Mouse (Mus musculus) forebrain, postnatal 0 days (tissue): Measurements from ENCODE around the gene Ina. TPM values are rescaled to one million over a fixed set of nuclear protein-coding genes. Genes with fewer than 3 reads are reported as not detected.

Experiments used
- ATAC-seq: fragments of 200-750 bp; cut with Nextera tagmentation; 2 replicates; pipeline ENCODE4 v1.8.0; 2017; ENCODE audit warnings: mild to moderate bottlenecking, moderate library complexity
- DNase-seq: peaks from one replicate; pipeline ENCODE4 v3.0.0-alpha.2; 2015
- H3K27ac ChIP-seq: fragments of 300-500 bp; sonication (generic); 2 replicates; pipeline ENCODE4 v1.5.1; 2014; ENCODE audit warnings: low read depth, mild to moderate bottlenecking, antibody characterized with exemption, low read length, moderate library complexity, mixed read lengths
- H3K27me3 ChIP-seq: fragments of 300-500 bp; sonication (generic); 2 replicates; pipeline ENCODE4 v1.6.1; 2014; ENCODE audit warnings: mild to moderate bottlenecking, low read length, mixed read lengths; ENCODE audit not compliant: insufficient read depth
- H3K36me3 ChIP-seq: fragments of 300-500 bp; sonication (generic); 2 replicates; pipeline ENCODE4 v1.6.1; 2014; ENCODE audit warnings: mild to moderate bottlenecking, moderate library complexity; ENCODE audit not compliant: insufficient read depth
- H3K4me1 ChIP-seq: fragments of 300-500 bp; sonication (generic); 2 replicates; pipeline ENCODE4 v1.6.1; 2014; ENCODE audit warnings: antibody characterized with exemption; ENCODE audit not compliant: insufficient read depth
- H3K4me2 ChIP-seq: fragments of 300-500 bp; sonication (generic); 2 replicates; pipeline ENCODE4 v1.6.1; 2014; ENCODE audit warnings: low read depth, mild to moderate bottlenecking, moderate library complexity
- H3K4me3 ChIP-seq: fragments of 300-500 bp; sonication (generic); 2 replicates; pipeline ENCODE4 v1.5.1; 2014; ENCODE audit warnings: low read depth, low read length, mixed read lengths
- H3K9ac ChIP-seq: fragments of 300-500 bp; sonication (generic); 2 replicates; pipeline ENCODE4 v1.6.1; 2014; ENCODE audit warnings: mild to moderate bottlenecking
- H3K9me3 ChIP-seq: fragments of 300-500 bp; sonication (generic); 2 replicates; pipeline ENCODE4 v1.6.1; 2016; ENCODE audit warnings: low read length
- CTCF ChIP-seq: sonication (generic); IDR thresholded peaks from 2 replicates; pipeline ENCODE4 v1.5.1; 2016; ENCODE audit warnings: antibody characterized with exemption, control low read depth, low read depth
- WGBS: fragments of 180-500 bp; shearing (Covaris S2); extraction: QIAGEN DNeasy Blood & Tissue Kit; methylation state at CpG from one replicate; pipeline ENCODE4 v1.1.7; 2014; 5-methylcytosine and 5-hydroxymethylcytosine counted together
- polyA plus RNA-seq: library from polyadenylated mRNA; unstranded; fragments of >200 nt; fragmentation: Nextera tagmentation; extraction: Ambion mirVana; gene quantifications from 2 replicates; pipeline ENCODE4 v1.2.1, GENCODE M21; 2015
- total RNA-seq: library from RNA; depleted of rRNA; stranded (reverse); fragments of >200 nt; gene quantifications from 2 replicates; pipeline ENCODE4 v1.2.3, GENCODE M21; 2014

The Ina gene
- total and polyA plus RNA-seq, 2 experiments from 2014 or later = 156 to 260 TPM

GRCm38 (mm10) chr19:47003742-47004511 lies 10.6 kb upstream of the Ina start:
- no peak for DNase-seq
- Histone ChIP-seq H3K9me3 (no peaks in the 10 kb centered on the region), H3K27ac (no peak overlapping the region), H3K4me3 (no peak overlapping the region), H3K36me3 (no peaks in the 10 kb centered on the region), H3K27me3 (no peaks in the 10 kb centered on the region), H3K4me1 (no peaks in the 10 kb centered on the region), H3K9ac (no peak overlapping the region), H3K4me2 (no peak overlapping the region)
- 78% methylated on average over 6 of the region's 6 CpGs for WGBS
- TF ChIP-seq CTCF = no peak
- no peak for ATAC-seq

GRCm38 (mm10) chr19:47005873-47006272 lies 8.6 kb upstream of the Ina start:
- DNase-seq (no peak), ATAC-seq (no peak)
- Histone ChIP-seq H3K9ac (no peak overlapping the region), H3K4me1 (no peaks in the 10 kb centered on the region), H3K9me3 (no peaks in the 10 kb centered on the region), H3K27ac (no peak overlapping the region), H3K4me2 (no peak overlapping the region), H3K4me3 (no peak overlapping the region), H3K36me3 (no peaks in the 10 kb centered on the region), H3K27me3 (no peaks in the 10 kb centered on the region)
- WGBS = 64% methylated on average over 5 of the region's 5 CpGs
- TF ChIP-seq CTCF = no peak

GRCm38 (mm10) chr19:47006321-47006720 lies 8.2 kb upstream of the Ina start:
- H3K4me1 ChIP-seq = no peaks in the 10 kb centered on the region
- no peak overlapping the region for H3K27ac ChIP-seq
- ATAC-seq (no peak), DNase-seq (no peak)
- 6% methylated on average over 4 of the region's 4 CpGs for WGBS
- H3K27me3 ChIP-seq = no peaks in the 10 kb centered on the region
- no peaks in the 10 kb centered on the region for H3K9me3 ChIP-seq
- TF ChIP-seq CTCF = no peak
- no peak overlapping the region for H3K4me3 ChIP-seq
- H3K36me3 ChIP-seq = no peaks in the 10 kb centered on the region
- H3K4me2 ChIP-seq = no peak overlapping the region
- H3K9ac ChIP-seq = no peak overlapping the region

GRCm38 (mm10) chr19:47009420-47009819 lies 5.1 kb upstream of the Ina start:
- 81% methylated on average over 7 of the region's 7 CpGs for WGBS
- Histone ChIP-seq H3K9ac (no peak overlapping the region), H3K9me3 (no peaks in the 10 kb centered on the region), H3K4me3 (no peak overlapping the region), H3K4me1 (no peaks in the 10 kb centered on the region; the same call in 1 of the 2 replicates), H3K27ac (no peak overlapping the region), H3K36me3 (no peaks in the 10 kb centered on the region), H3K27me3 (no peaks in the 10 kb centered on the region), H3K4me2 (no peak overlapping the region)
- TF ChIP-seq CTCF = no peak
- no peak for DNase-seq
- no peak for ATAC-seq

- Histone ChIP-seq H3K4me2 (no peak overlapping the region), H3K9ac (no peak overlapping the region), H3K4me1 (no peaks in the 10 kb centered on the region; the same call in 1 of the 2 replicates), H3K27ac (no peak overlapping the region), H3K9me3 (no peaks in the 10 kb centered on the region), H3K27me3 (no peaks in the 10 kb centered on the region), H3K4me3 (no peak overlapping the region), H3K36me3 (no peaks in the 10 kb centered on the region)
- DNase-seq (no peak), ATAC-seq (no peak)
- TF ChIP-seq CTCF = no peak
- WGBS = 87% methylated on average over 5 of the region's 5 CpGs
Observed at GRCm38 (mm10) chr19:47009943-47010342, 4.6 kb upstream of the Ina start.

GRCm38 (mm10) chr19:47012521-47013130 lies 1.9 kb upstream of the Ina start:
- no peak for ATAC-seq
- no peaks in the 10 kb centered on the region for H3K9me3 ChIP-seq
- no peak overlapping the region for H3K9ac ChIP-seq
- H3K4me2 ChIP-seq = peak overlapping the region; percentile 66; the same call in 1 of the 2 replicates
- DNase-seq = no peak
- no peaks in the 10 kb centered on the region for H3K36me3 ChIP-seq
- H3K27ac ChIP-seq = no peak overlapping the region
- H3K4me3 ChIP-seq = no peak overlapping the region
- 77% methylated on average over 15 of the region's 15 CpGs for WGBS
- no peaks in the 10 kb centered on the region for H3K27me3 ChIP-seq
- TF ChIP-seq CTCF = no peak
- no peaks in the 10 kb centered on the region; the same call in 1 of the 2 replicates for H3K4me1 ChIP-seq
